In genomic region chr7:81571108-81571940, GRCm38 (mm10) we compare ENCODE assay signal across 8 mouse cellular contexts. TPM values are rescaled to one million over a fixed set of nuclear protein-coding genes. Genes with fewer than 3 reads are reported as not detected.
DNase-seq lines count a peak whose midpoint lies in the region; ATAC-seq lines count a peak whose summit lies in the region.

Whamm (plus strand) TSS chr7:81571266.

- H3K4me3 ChIP-seq in brown adipose tissue, adult 24 weeks (ENCODE audit: insufficient read depth, low read depth, low read length): peak within 1 kb of the TSS; percentile 95
- peak within 1 kb of the TSS; percentile 94 for H3K4me3 ChIP-seq in heart, embryonic 13.5 days
- peak within 1 kb of the TSS; percentile 95 for H3K4me3 ChIP-seq in liver, embryonic 12.5 days
- H3K4me3 ChIP-seq in stomach, embryonic 15.5 days (replicated peaks): peak within 1 kb of the TSS; percentile 68

- under 1% methylated on average over 94 of the region's 96 CpGs for WGBS in heart, embryonic 13.5 days
- under 1% methylated on average over 86 of the region's 96 CpGs for WGBS in liver, embryonic 12.5 days (ENCODE audit: insufficient replicate concordance)
- whole genome bisulfite sequencing in stomach, embryonic 15.5 days: under 1% methylated on average over 94 of the region's 96 CpGs

- peak within 1 kb of the TSS; percentile 83 for H3K27ac ChIP-seq in brown adipose tissue, adult 24 weeks (replicated peaks; ENCODE audit: low read depth, low read length)
- peak within 1 kb of the TSS; percentile 93 for H3K27ac ChIP-seq in heart, embryonic 13.5 days (replicated peaks)
- peak within 1 kb of the TSS; percentile 97 for H3K27ac ChIP-seq in liver, embryonic 12.5 days
- H3K27ac ChIP-seq in stomach, embryonic 15.5 days: peak within 1 kb of the TSS; percentile 91

- peaks cover 16% of the 10 kb centered on the region for H3K36me3 ChIP-seq in heart, embryonic 13.5 days
- peaks cover 20% of the 10 kb centered on the region for H3K36me3 ChIP-seq in liver, embryonic 12.5 days
- no peaks in the 10 kb centered on the region for H3K36me3 ChIP-seq in stomach, embryonic 15.5 days

- no peaks in the 10 kb centered on the region for H3K9me3 ChIP-seq in heart, embryonic 13.5 days
- H3K9me3 ChIP-seq in liver, embryonic 12.5 days (replicated peaks): no peaks in the 10 kb centered on the region
- no peaks in the 10 kb centered on the region for H3K9me3 ChIP-seq in stomach, embryonic 15.5 days

- H3K4me1 ChIP-seq in brown adipose tissue, adult 24 weeks (ENCODE audit: control insufficient read depth, insufficient read depth, insufficient read length, low read length): peaks cover 14% of the 10 kb centered on the region
- H3K4me1 ChIP-seq in heart, embryonic 13.5 days: peaks cover 43% of the 10 kb centered on the region
- peaks cover 22% of the 10 kb centered on the region for H3K4me1 ChIP-seq in liver, embryonic 12.5 days
- no peaks in the 10 kb centered on the region; the same call in 1 of the 2 replicates for H3K4me1 ChIP-seq in stomach, embryonic 15.5 days

- peak within 1 kb of the TSS; percentile 93 for H3K9ac ChIP-seq in heart, embryonic 13.5 days
- H3K9ac ChIP-seq in liver, embryonic 12.5 days: peak within 1 kb of the TSS; percentile 97
- H3K9ac ChIP-seq in stomach, embryonic 15.5 days: peak within 1 kb of the TSS; percentile 86

- ATAC-seq in heart, embryonic 13.5 days (ENCODE audit: extremely low read depth, insufficient number of reproducible peaks, low FRiP score, low TSS enrichment): peak; percentile 91
- ATAC-seq in liver, embryonic 12.5 days: peak; percentile 97
- ATAC-seq in stomach, embryonic 15.5 days (ENCODE audit: insufficient read depth, low FRiP score, low read depth): peak; percentile 99

- H3K4me2 ChIP-seq in heart, embryonic 13.5 days: peak within 1 kb of the TSS; percentile 85
- H3K4me2 ChIP-seq in liver, embryonic 12.5 days: peak within 1 kb of the TSS; percentile 80
- peak within 1 kb of the TSS; percentile 88 for H3K4me2 ChIP-seq in stomach, embryonic 15.5 days

- DNase-seq in CD4-positive, CD25-positive, alpha-beta regulatory T cell, adult 2 months (ENCODE audit: low read depth, low spot score): peak; percentile 96
- DNase-seq in fat pad, adult 2 months (ENCODE audit: extremely low read depth, low read depth, low spot score): peak; percentile 55
- DNase-seq in kidney, postnatal 10 days: peak; percentile 94
- DNase-seq in natural killer cell, adult 2 months (ENCODE audit: low spot score in 2 of 2): peak; percentile 85 to 89

- H3K27me3 ChIP-seq in heart, embryonic 13.5 days (replicated peaks): no peaks in the 10 kb centered on the region
- no peaks in the 10 kb centered on the region for H3K27me3 ChIP-seq in liver, embryonic 12.5 days (replicated peaks)
- H3K27me3 ChIP-seq in stomach, embryonic 15.5 days (replicated peaks): no peaks in the 10 kb centered on the region

RNA-seq across cellular contexts. Expression of gene Whamm, which starts in this region (rescaled TPM):
- 10.7 and 12.9 TPM in 2 replicates for polyA plus RNA-seq in brown adipose tissue, adult 24 weeks (2012; ENCODE audit: insufficient read depth, insufficient read length, missing spikeins)
- 4.3 and 4.5 TPM in 2 replicates for polyA plus RNA-seq in heart, embryonic 13.5 days (2015; fragmentation: Nextera tagmentation; extraction: Ambion mirVana)
- polyA plus RNA-seq in liver, embryonic 12.5 days (2016; fragmentation: Nextera tagmentation; extraction: Ambion mirVana): 8.2 and 9.6 TPM in 2 replicates
- polyA plus RNA-seq in stomach, embryonic 15.5 days (2015; fragmentation: Nextera tagmentation; extraction: Ambion mirVana): 5.4 and 7.0 TPM in 2 replicates

Comparison
In these comparisons a context has a peak if more than half of its experiments do, and no peak if none do; other contexts are left out.
1. Peak in every context shown above with its lines: DNase-seq, ATAC-seq, H3K4me3 ChIP-seq and H3K27ac ChIP-seq.